Mouse (Mus musculus) small intestine, adult 2 months (tissue): ENCODE measurements around the gene 1110051M20Rik. TPM values are rescaled to one million over a fixed set of nuclear protein-coding genes. Genes with fewer than 3 reads are reported as not detected.
"Not testable (repeated sequence)": the region's sequence is repeated elsewhere in the genome, so short reads cannot be mapped to it uniquely, and the experiment has no call there.

Source experiments
- H3K27ac ChIP-seq: fragments of 200-500 bp; 2 replicates; pipeline ENCODE4 v1.5.1; 2012; ENCODE audit warnings: low read depth, low read length, control low read depth, inconsistent platforms; ENCODE audit not compliant: insufficient read depth
- H3K27me3 ChIP-seq: fragments of 200-500 bp; 2 replicates; pipeline ENCODE4 v1.6.1; 2012; ENCODE audit warnings: mild to moderate bottlenecking, moderate library complexity, low read length, inconsistent platforms; ENCODE audit not compliant: control insufficient read depth, insufficient read depth
- H3K36me3 ChIP-seq: fragments of 200-500 bp; 2 replicates; pipeline ENCODE4 v1.6.1; 2012; ENCODE audit warnings: mild to moderate bottlenecking, low read length, control low read depth, inconsistent platforms; ENCODE audit not compliant: control insufficient read depth, insufficient read depth
- H3K4me1 ChIP-seq: fragments of 200-500 bp; 2 replicates; pipeline ENCODE4 v1.6.1; 2012; ENCODE audit warnings: low read length, inconsistent platforms, mixed read lengths; ENCODE audit not compliant: control insufficient read depth, insufficient read depth, insufficient read length
- H3K4me3 ChIP-seq: fragments of 200-500 bp; 2 replicates; pipeline ENCODE4 v1.5.1; 2012; ENCODE audit warnings: low read depth, mild to moderate bottlenecking, control low read depth, inconsistent platforms, low read length, moderate library complexity
- CTCF ChIP-seq: fragments of 200-500 bp; IDR thresholded peaks from 2 replicates; pipeline ENCODE4 v1.5.1; 2012; ENCODE audit warnings: low read depth, mild to moderate bottlenecking, control low read depth, inconsistent platforms, low read length, moderate library complexity, mixed read lengths; ENCODE audit not compliant: insufficient replicate concordance, insufficient read length; ENCODE audit errors: extremely low read depth
- POLR2A ChIP-seq: fragments of 200-500 bp; IDR thresholded peaks from 2 replicates; pipeline ENCODE4 v1.6.1; 2012; ENCODE audit warnings: low read depth, mild to moderate bottlenecking, control low read depth, inconsistent platforms, low read length, moderate library complexity
- WGBS: fragments of 180-500 bp; shearing (Covaris S2); methylation state at CpG from one replicate; pipeline ENCODE4 v1.1.7; 2018; 5-methylcytosine and 5-hydroxymethylcytosine counted together
- polyA plus RNA-seq: library from polyadenylated mRNA; depleted of rRNA; stranded (reverse); fragments of >200 nt; gene quantifications from 2 replicates; pipeline ENCODE4 v1.2.3, GENCODE M21; 2012; rRNA removed

1110051M20Rik gene
- polyA plus RNA-seq = 2.5 and 3.9 TPM in 2 replicates

- 3% methylated on average over 19 of the region's 19 CpGs for WGBS
- TF ChIP-seq POLR2A = no peak
- no peak for TF ChIP-seq CTCF
- Histone ChIP-seq H3K4me1 (peaks cover 7% of the 10 kb centered on the region; the same call in 1 of the 2 replicates), H3K27me3 (no peaks in the 10 kb centered on the region), H3K27ac (no peak within 1 kb of the TSS), H3K36me3 (no peaks in the 10 kb centered on the region), H3K4me3 (peak within 1 kb of the TSS; percentile 87)
These were observed at the start of gene 1110051M20Rik for GRCm38 (mm10) chr2:91444286-91444892. Gene 1110051M20Rik (minus strand): TSS chr2:91444704.

- 95% methylated on average over 9 of the region's 9 CpGs for WGBS
- H3K4me3 ChIP-seq = no peak overlapping the region
- H3K36me3 ChIP-seq = peaks cover 75% of the 10 kb centered on the region
These were observed 49.5 kb upstream of the 1110051M20Rik start for GRCm38 (mm10) chr2:91493981-91494380.

GRCm38 (mm10) chr2:91492071-91492635 lies 47.6 kb upstream of the 1110051M20Rik start:
- WGBS = 95% methylated on average over 12 of the region's 12 CpGs
- Histone ChIP-seq H3K4me1 (no peaks in the 10 kb centered on the region), H3K36me3 (peaks cover 71% of the 10 kb centered on the region), H3K4me3 (no peak overlapping the region), H3K27ac (no peak overlapping the region), H3K27me3 (no peaks in the 10 kb centered on the region)
- TF ChIP-seq POLR2A = no peak
- no peak for TF ChIP-seq CTCF

More at GRCm38 (mm10) chr2:91493981-91494380, 49.5 kb upstream of the 1110051M20Rik start:
- no peak overlapping the region for H3K27ac ChIP-seq
- H3K4me1 ChIP-seq = no peaks in the 10 kb centered on the region
- H3K27me3 ChIP-seq = no peaks in the 10 kb centered on the region
- TF ChIP-seq CTCF (no peak), POLR2A (no peak)

- not testable (repeated sequence) for H3K27me3 ChIP-seq, H3K27ac ChIP-seq, H3K4me3 ChIP-seq, H3K4me1 ChIP-seq
- peaks cover 47% of the 10 kb centered on the region for H3K36me3 ChIP-seq
- 39% methylated on average over 3 of the region's 3 CpGs for WGBS
These were observed 42.8 kb upstream of the 1110051M20Rik start for GRCm38 (mm10) chr2:91487295-91487694.

GRCm38 (mm10) chr2:91485256-91485655 lies 40.8 kb upstream of the 1110051M20Rik start:
- Histone ChIP-seq H3K36me3 (peaks cover 40% of the 10 kb centered on the region), H3K4me1 (peaks cover 3% of the 10 kb centered on the region; the same call in 1 of the 2 replicates), H3K27ac (no peak overlapping the region), H3K27me3 (no peaks in the 10 kb centered on the region), H3K4me3 (no peak overlapping the region)
- WGBS = 29% methylated on average over 6 of the region's 6 CpGs
- TF ChIP-seq CTCF (no peak), POLR2A (no peak)

- 62% methylated on average over 4 of the region's 4 CpGs for WGBS
- TF ChIP-seq POLR2A (no peak), CTCF (no peak)
- no peak overlapping the region for H3K27ac ChIP-seq
- H3K36me3 ChIP-seq = peaks cover 36% of the 10 kb centered on the region
- H3K4me1 ChIP-seq = peaks cover 3% of the 10 kb centered on the region; the same call in 1 of the 2 replicates
- no peaks in the 10 kb centered on the region for H3K27me3 ChIP-seq
- no peak overlapping the region for H3K4me3 ChIP-seq
These were observed 40.2 kb upstream of the 1110051M20Rik start for GRCm38 (mm10) chr2:91484698-91485097.

GRCm38 (mm10) chr2:91480805-91481514 lies 36.5 kb upstream of the 1110051M20Rik start:
- no peak overlapping the region for H3K27ac ChIP-seq
- no peaks in the 10 kb centered on the region for H3K27me3 ChIP-seq
- H3K36me3 ChIP-seq = peaks cover 39% of the 10 kb centered on the region
- 48% methylated on average over 6 of the region's 6 CpGs for WGBS
- peak; percentile 32; the same call in 1 of the 2 replicates for TF ChIP-seq CTCF
- TF ChIP-seq POLR2A = no peak
- H3K4me1 ChIP-seq = peaks cover 8% of the 10 kb centered on the region
- no peak overlapping the region for H3K4me3 ChIP-seq
